Mouse (Mus musculus) limb, embryonic 12.5 days (tissue): ENCODE data around the gene AL607142.1. TPM values are rescaled to one million over a fixed set of nuclear protein-coding genes. Genes with fewer than 3 reads are reported as not detected.

Experiments used
- ATAC-seq: fragments of 200-750 bp; cut with Nextera tagmentation; 2 replicates; pipeline ENCODE4 v1.8.0; 2017; ENCODE audit warnings: low read depth, moderate TSS enrichment; ENCODE audit not compliant: insufficient number of reproducible peaks, insufficient read depth, low FRiP score, low TSS enrichment
- H3K27ac ChIP-seq: fragments of 300-500 bp; sonication (generic); 2 replicates; pipeline ENCODE4 v1.5.1; 2016; ENCODE audit warnings: mild to moderate bottlenecking, moderate library complexity
- H3K27me3 ChIP-seq: fragments of 300-500 bp; sonication (generic); 2 replicates; pipeline ENCODE4 v1.6.1; 2016; ENCODE audit warnings: mild to moderate bottlenecking, moderate library complexity
- H3K36me3 ChIP-seq: fragments of 300-500 bp; sonication (generic); 2 replicates; pipeline ENCODE4 v1.6.1; 2016; ENCODE audit warnings: mild to moderate bottlenecking, moderate library complexity
- H3K4me1 ChIP-seq: fragments of 300-500 bp; sonication (generic); replicated peaks from 2 replicates; pipeline ENCODE4 v1.6.1; 2016
- H3K4me2 ChIP-seq: fragments of 300-500 bp; sonication (generic); 2 replicates; pipeline ENCODE4 v1.6.1; 2016; ENCODE audit warnings: mild to moderate bottlenecking, moderate library complexity
- H3K4me3 ChIP-seq: fragments of 300-500 bp; sonication (generic); replicated peaks from 2 replicates; pipeline ENCODE4 v1.5.1; 2016; ENCODE audit warnings: mild to moderate bottlenecking
- H3K9ac ChIP-seq: fragments of 300-500 bp; sonication (generic); replicated peaks from 2 replicates; pipeline ENCODE4 v1.6.1; 2016; ENCODE audit warnings: mild to moderate bottlenecking, moderate library complexity
- H3K9me3 ChIP-seq: fragments of 300-500 bp; sonication (generic); 2 replicates; pipeline ENCODE4 v1.6.1; 2016; ENCODE audit warnings: mild to moderate bottlenecking, moderate library complexity
- WGBS: fragments of 180-500 bp; shearing (Covaris S2); methylation state at CpG from one replicate; pipeline ENCODE4 v1.1.7; 2016; 5-methylcytosine and 5-hydroxymethylcytosine counted together
- polyA plus RNA-seq: library from polyadenylated mRNA; unstranded; fragments of >200 nt; fragmentation: Nextera tagmentation; extraction: Ambion mirVana; gene quantifications from 2 replicates; pipeline ENCODE4 v1.2.1, GENCODE M21; 2016

Gene AL607142.1
- polyA plus RNA-seq, 1 experiment from 2014 or later: not detected

DNA sequence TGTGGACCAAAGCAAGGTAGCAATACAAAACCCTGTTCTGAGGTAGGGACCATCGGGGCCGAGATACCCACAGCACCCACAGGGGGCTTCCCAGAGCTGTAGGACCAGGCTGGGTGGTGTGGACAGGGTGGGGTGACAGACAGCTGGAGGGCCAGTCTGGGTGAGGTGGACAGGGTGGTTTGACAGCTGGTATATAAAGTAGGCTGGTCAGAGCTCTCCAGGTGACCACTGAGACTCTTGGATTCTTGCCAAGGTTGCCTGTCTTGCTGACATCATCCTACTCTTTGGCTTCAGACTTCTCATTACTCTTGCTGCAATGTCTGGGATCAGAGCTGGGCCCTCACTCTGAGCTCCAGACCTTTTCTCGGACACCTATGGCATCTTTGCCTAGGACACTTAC is 41.6 kb downstream of the AL607142.1 start:
- no peak overlapping the region for H3K4me3 ChIP-seq
- no peak overlapping the region for H3K27ac ChIP-seq
- no peaks in the 10 kb centered on the region for H3K4me1 ChIP-seq
- no peak for ATAC-seq
- 93% methylated on average over 3 of the region's 3 CpGs for WGBS
- H3K27me3 ChIP-seq: no peaks in the 10 kb centered on the region
- no peaks in the 10 kb centered on the region for H3K9me3 ChIP-seq
- no peak overlapping the region for H3K4me2 ChIP-seq
- no peak overlapping the region for H3K9ac ChIP-seq
- H3K36me3 ChIP-seq: no peaks in the 10 kb centered on the region

DNA sequence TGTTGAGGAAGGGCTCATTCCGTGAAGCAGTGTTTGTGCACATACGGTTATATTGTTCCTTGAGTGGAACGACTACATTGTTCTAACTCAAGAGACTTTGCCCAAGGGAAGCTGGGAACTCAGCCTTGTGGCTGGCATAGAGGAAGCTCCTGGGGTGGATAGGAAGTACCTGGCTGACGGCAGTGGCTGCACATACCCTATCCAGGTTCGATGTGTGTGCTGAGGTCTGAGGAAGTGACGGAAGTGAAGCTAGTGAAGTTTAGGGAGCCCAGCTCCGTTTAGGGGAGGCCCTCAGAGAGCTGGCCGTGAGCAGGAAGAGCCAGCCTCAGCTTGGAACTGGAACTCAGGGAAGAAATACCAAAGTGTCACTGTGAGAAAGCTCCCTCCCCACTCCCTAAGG is 43.0 kb downstream of the AL607142.1 start:
- H3K4me2 ChIP-seq: no peak overlapping the region
- H3K9me3 ChIP-seq: no peaks in the 10 kb centered on the region
- 73% methylated on average over 8 of the region's 8 CpGs for WGBS
- ATAC-seq: no peak
- H3K4me1 ChIP-seq: no peaks in the 10 kb centered on the region
- H3K27me3 ChIP-seq: no peaks in the 10 kb centered on the region
- H3K36me3 ChIP-seq: no peaks in the 10 kb centered on the region
- H3K4me3 ChIP-seq: no peak overlapping the region
- H3K27ac ChIP-seq: no peak overlapping the region
- no peak overlapping the region for H3K9ac ChIP-seq

DNA sequence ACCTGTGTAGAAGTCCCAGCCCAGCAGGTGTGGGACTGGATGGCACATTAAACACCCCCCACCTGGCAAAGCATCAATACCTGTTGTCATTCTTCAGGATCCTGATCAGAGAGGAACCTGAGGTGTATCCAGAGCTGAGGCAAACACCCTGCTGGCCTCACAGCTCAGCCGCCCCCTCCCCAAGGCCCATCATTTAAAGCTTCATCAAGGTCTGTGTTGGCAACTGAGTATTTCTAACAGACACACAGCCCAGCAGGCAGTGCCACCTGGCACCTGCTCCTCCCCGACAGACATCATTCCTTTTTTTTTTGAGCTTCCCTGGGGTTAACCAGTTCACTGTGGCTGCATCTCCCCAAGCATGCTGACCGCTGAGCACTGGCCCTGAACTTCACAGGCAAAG is 50.7 kb downstream of the AL607142.1 start:
- H3K9ac ChIP-seq: no peak overlapping the region
- H3K36me3 ChIP-seq: no peaks in the 10 kb centered on the region
- H3K27me3 ChIP-seq: no peaks in the 10 kb centered on the region
- no peak overlapping the region for H3K4me2 ChIP-seq
- H3K4me3 ChIP-seq: no peak overlapping the region
- H3K4me1 ChIP-seq: no peaks in the 10 kb centered on the region
- no peak overlapping the region for H3K27ac ChIP-seq
- no peak for ATAC-seq
- H3K9me3 ChIP-seq: no peaks in the 10 kb centered on the region
- WGBS: 79% methylated on average over 3 of the region's 3 CpGs

DNA sequence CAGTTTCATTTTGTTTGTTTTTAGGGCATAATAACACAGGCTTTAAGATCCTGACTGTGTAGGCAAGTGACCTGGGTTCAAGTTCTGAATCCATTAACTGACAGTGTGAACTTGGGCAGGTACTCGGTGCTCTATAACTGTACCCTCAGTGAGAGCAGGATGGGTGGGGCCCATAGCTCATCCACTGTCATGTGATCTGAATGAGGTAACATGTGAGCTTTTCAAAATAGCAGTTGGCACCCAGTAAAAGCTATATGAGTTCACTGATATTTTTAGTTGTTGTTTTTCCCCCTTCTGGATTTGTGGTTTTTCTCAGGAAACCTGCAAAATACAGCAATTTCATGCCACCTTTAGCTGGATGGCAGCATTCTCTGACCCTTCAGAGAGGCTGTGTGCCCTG is 51.5 kb downstream of the AL607142.1 start:
- H3K27me3 ChIP-seq: 0 out of 2 replicates have a peak, but pooled peaks cover under 1% of the 10 kb centered on the region
- no peaks in the 10 kb centered on the region for H3K9me3 ChIP-seq
- 74% methylated on average over 1 of the region's 1 CpGs for whole genome bisulfite sequencing
- ATAC-seq: no peak
- H3K9ac ChIP-seq: no peak overlapping the region
- no peaks in the 10 kb centered on the region for H3K4me1 ChIP-seq
- H3K27ac ChIP-seq: no peak overlapping the region
- H3K36me3 ChIP-seq: no peaks in the 10 kb centered on the region
- no peak overlapping the region for H3K4me3 ChIP-seq
- no peak overlapping the region for H3K4me2 ChIP-seq

DNA sequence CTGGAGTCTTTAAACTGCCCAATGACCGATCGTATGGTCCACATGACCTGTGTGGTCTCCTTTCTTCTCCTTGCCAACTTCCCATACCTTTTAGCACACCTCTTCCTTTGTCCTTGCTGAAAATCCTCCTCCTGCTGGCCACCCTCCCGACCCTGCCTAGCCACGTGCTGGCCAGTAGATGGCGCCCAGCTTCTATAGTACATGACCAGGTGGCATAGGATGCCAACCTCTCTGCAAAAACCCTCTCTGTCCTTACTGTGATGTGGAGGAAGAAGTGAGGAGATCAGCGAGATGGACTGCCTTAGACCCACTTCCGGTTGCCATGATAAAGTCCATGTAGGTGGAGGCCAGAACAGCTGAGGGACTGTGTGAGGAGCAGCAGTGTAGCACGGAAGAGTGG is 55.5 kb downstream of the AL607142.1 start:
- ATAC-seq: no peak
- WGBS: 32% methylated on average over 8 of the region's 8 CpGs
- no peaks in the 10 kb centered on the region for H3K4me1 ChIP-seq
- no peak overlapping the region for H3K4me3 ChIP-seq
- no peaks in the 10 kb centered on the region for H3K9me3 ChIP-seq
- H3K9ac ChIP-seq: no peak overlapping the region
- no peak overlapping the region for H3K4me2 ChIP-seq
- no peaks in the 10 kb centered on the region for H3K36me3 ChIP-seq
- H3K27ac ChIP-seq: no peak overlapping the region
- H3K27me3 ChIP-seq: 0 out of 2 replicates have a peak, but pooled peaks cover 4% of the 10 kb centered on the region

DNA sequence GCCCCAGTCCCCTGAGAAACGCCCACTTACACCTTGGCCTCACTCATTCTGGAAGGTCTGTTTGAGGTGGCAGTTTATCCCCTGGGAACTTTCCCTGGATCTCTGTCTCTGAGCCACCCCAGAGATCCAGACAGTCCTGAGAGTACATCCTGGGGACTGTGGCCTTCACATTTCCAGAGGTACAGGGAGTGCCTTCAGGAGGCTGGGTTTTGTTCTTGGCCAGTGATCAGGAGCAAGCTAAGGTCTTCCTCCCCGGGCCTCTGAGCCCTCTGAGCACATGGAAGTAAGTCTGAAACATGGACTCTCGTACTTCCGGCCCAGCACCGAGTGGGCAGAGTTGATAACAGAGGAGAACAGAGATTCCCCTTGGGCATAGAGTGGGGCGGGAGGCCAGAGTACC is 59.9 kb downstream of the AL607142.1 start:
- H3K9ac ChIP-seq: no peak overlapping the region
- H3K4me1 ChIP-seq: no peaks in the 10 kb centered on the region
- WGBS: 85% methylated on average over 6 of the region's 6 CpGs
- H3K27ac ChIP-seq: no peak overlapping the region
- no peaks in the 10 kb centered on the region for H3K9me3 ChIP-seq
- H3K4me2 ChIP-seq: no peak overlapping the region
- H3K27me3 ChIP-seq: 0 out of 2 replicates have a peak, but pooled peaks cover 4% of the 10 kb centered on the region
- H3K4me3 ChIP-seq: no peak overlapping the region
- no peak for ATAC-seq
- no peaks in the 10 kb centered on the region for H3K36me3 ChIP-seq

DNA sequence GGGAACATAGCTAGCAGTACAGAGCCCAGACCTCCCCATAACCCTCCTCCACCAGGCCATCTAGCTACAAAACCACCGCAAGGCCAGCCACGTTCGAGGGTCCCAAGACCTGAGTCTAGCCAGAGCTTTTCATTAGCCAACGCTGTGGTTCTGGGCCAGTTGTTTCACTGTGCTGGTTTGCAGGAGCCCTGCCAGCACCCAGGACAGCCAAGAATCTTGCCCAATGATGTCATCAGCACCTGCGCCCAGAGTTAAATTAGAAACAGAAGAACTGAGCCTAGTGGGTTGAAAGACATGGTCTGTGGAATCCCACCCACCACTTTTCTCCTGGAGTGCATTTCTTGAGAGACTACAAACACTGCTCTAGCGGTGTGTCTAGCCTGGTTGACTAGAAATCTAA is 61.3 kb downstream of the AL607142.1 start:
- Histone ChIP-seq H3K9me3 (no peaks in the 10 kb centered on the region), H3K9ac (no peak overlapping the region), H3K36me3 (no peaks in the 10 kb centered on the region), H3K27ac (no peak overlapping the region), H3K4me3 (no peak overlapping the region), H3K4me2 (no peak overlapping the region), H3K4me1 (no peaks in the 10 kb centered on the region), H3K27me3 (0 out of 2 replicates have a peak, but pooled peaks cover 4% of the 10 kb centered on the region)
- WGBS: 85% methylated on average over 6 of the region's 6 CpGs
- ATAC-seq: no peak

DNA sequence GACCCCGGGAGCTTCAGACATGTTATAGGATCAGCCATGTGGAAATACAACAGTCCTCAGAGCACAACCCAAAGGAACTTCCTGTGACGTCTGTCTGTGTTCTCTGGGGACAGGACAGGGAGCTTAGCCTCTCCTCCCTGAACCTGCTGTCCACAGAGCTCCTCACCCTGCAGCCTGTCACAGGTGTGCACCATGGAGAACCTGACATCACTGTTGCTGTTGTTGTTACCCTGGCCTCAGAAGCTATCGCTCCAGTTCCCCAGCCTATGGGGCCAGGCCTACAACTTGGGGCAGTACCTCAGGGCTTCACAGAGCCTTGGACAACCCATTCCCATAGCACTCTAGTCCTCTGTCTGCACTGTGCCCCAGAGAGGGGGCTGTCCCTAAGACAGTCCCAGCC is 62.5 kb downstream of the AL607142.1 start:
- H3K4me3 ChIP-seq: no peak overlapping the region
- WGBS: 90% methylated on average over 3 of the region's 3 CpGs
- H3K4me2 ChIP-seq: no peak overlapping the region
- H3K4me1 ChIP-seq: no peaks in the 10 kb centered on the region; the same call in 1 of the 2 replicates
- H3K9me3 ChIP-seq: no peaks in the 10 kb centered on the region
- no peaks in the 10 kb centered on the region for H3K27me3 ChIP-seq
- ATAC-seq: no peak
- H3K27ac ChIP-seq: no peak overlapping the region
- no peak overlapping the region for H3K9ac ChIP-seq
- no peaks in the 10 kb centered on the region for H3K36me3 ChIP-seq

DNA sequence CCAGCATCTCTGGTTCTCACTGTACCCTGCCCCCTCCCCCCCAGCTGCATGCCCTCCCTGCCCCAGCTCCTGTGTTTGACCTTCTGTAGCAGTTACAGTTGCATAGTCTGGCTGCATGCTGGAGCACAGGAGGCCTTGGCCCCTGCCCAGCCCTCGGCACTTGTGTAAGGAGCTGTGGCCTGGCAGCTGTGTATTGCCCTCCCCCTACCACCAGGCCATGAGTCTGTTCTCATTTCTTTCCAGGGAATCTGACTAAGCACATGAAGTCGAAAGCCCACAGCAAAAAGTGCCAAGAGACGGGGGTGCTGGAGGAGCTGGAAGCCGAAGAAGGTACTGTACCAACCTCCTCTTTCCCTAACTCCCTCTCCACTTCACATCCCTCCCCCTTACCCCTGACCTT is 63.2 kb downstream of the AL607142.1 start:
- no peak overlapping the region for H3K27ac ChIP-seq
- H3K4me1 ChIP-seq: no peaks in the 10 kb centered on the region; the same call in 1 of the 2 replicates
- no peaks in the 10 kb centered on the region for H3K36me3 ChIP-seq
- no peaks in the 10 kb centered on the region for H3K27me3 ChIP-seq
- H3K9me3 ChIP-seq: no peaks in the 10 kb centered on the region
- no peak overlapping the region for H3K9ac ChIP-seq
- no peak overlapping the region for H3K4me2 ChIP-seq
- 81% methylated on average over 4 of the region's 4 CpGs for WGBS
- ATAC-seq: no peak
- H3K4me3 ChIP-seq: no peak overlapping the region

DNA sequence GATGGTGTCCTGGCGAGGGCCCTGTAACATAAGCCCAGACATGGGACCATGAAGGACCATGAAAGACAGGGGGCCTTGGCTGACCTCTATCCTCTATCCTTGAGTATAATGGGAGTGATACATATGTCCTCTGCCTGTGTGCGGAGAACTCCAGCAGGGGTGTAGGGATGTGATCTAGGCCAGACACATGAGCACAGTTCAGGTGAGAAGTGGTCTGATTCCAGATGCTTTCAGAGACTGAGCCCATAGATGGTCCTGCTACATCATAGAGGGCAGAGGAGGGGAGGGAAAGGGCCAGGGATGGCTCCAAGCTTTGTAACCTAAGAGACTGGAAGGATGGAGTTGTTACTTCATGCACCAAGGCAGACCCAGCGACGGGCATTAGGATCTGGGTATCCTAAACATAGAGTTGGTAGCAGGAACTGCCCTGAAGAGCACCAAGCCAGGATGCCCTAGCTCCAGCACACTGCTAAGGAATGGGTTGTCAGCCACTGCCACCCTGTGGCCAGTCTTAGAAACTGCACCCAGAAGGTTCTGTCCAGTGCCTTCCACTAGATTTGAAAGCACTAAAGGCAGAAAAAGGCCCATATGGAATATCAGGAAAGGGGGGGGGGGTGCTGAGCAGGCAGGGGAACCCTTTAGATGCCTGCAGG is 64.6 kb downstream of the AL607142.1 start:
- H3K9ac ChIP-seq: no peak overlapping the region
- no peaks in the 10 kb centered on the region for H3K36me3 ChIP-seq
- no peak overlapping the region for H3K4me3 ChIP-seq
- WGBS: 52% methylated on average over 4 of the region's 4 CpGs
- no peak overlapping the region for H3K4me2 ChIP-seq
- no peaks in the 10 kb centered on the region for H3K27me3 ChIP-seq
- H3K9me3 ChIP-seq: no peaks in the 10 kb centered on the region
- H3K4me1 ChIP-seq: no peaks in the 10 kb centered on the region; the same call in 1 of the 2 replicates
- no peak for ATAC-seq
- H3K27ac ChIP-seq: no peak overlapping the region

DNA sequence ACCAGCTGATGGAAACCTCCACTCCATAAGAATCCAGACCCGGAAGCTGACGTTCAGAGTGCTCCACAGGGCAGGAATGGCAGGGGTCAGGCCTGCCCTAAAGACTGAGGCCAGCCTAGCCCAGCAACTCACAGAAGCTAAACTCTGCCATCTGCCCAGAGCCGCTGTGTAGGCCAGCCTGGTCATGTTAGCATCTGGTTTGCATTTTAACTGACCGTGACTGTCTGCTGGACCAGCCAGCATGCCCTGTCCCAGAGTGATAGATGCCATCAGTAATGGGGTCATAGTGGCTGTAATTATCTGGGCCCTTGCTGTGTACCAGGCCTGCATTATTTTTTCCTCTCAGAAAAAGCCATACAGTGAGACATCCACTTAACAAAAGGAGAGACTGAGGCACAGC is 66.1 kb downstream of the AL607142.1 start:
- H3K36me3 ChIP-seq: no peaks in the 10 kb centered on the region
- no peak for ATAC-seq
- H3K4me2 ChIP-seq: no peak overlapping the region
- no peaks in the 10 kb centered on the region; the same call in 1 of the 2 replicates for H3K4me1 ChIP-seq
- WGBS: 20% methylated on average over 4 of the region's 4 CpGs
- H3K27ac ChIP-seq: no peak overlapping the region
- H3K27me3 ChIP-seq: no peaks in the 10 kb centered on the region
- H3K9me3 ChIP-seq: no peaks in the 10 kb centered on the region
- no peak overlapping the region for H3K4me3 ChIP-seq
- H3K9ac ChIP-seq: no peak overlapping the region
